Comparison of ENCODE assay signal across 12 mouse cellular contexts in the genomic region with DNA sequence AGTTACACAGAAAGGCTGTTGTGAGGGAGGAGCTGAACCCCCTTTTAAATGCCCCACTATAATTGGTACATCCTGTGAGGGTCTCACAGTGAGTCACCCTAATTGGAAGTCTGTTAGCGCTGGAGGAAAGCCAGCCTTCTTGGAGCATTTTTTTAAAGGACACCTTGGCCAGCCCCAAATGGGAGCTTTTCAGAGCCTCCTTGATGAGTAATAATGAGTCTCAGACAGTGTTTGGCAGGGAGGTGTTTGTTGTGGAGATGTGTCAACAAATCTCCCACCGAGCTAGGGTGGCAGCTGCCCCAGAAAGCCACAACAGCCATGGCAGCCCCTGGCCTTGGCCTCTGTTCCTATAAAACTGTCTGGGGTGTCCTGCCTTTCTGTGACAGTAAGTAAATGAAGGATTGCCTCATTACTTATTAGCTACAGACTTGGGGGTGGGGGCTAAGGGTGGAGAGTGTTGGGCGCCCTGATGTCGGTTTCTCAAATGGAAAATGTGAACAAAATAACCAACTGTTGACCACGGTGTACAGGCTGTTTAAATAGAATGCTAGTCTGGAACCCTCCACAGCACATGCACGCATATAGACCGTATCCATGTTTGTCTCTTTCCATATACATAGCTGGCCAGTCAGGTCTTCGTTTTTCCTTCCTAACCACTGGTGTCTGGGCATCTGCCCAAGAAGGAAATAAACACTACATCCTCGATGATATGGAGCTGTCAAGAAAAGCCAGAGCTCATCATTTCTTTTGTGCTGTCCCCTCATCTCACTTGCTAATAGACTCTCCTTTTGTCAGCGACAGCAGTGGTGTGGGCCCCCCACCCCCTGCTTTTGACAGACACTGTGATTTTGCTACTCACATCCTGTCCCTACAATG.
DNase-seq lines count a peak whose midpoint lies in the region; ATAC-seq lines count a peak whose summit lies in the region.
"Had no signal": no experiment of that assay in that cellular context is flagged by ENCODE, and none has a peak within 500 bp of the region (broad histone marks: within the 10 kb centered on the region; RNA-seq: fewer than 3 reads in every experiment).

No protein-coding gene starts in this region.

- no peak overlapping the region for H3K4me3 ChIP-seq in hindbrain, embryonic 12.5 days
- no peak overlapping the region for H3K4me3 ChIP-seq in midbrain, embryonic 15.5 days
- H3K4me3 ChIP-seq: erythroblast, embryonic 14.5 days had no signal

- no peak overlapping the region for H3K4me2 ChIP-seq in hindbrain, embryonic 12.5 days (replicated peaks)
- no peak overlapping the region for H3K4me2 ChIP-seq in midbrain, embryonic 15.5 days

- no peak overlapping the region for H3K9ac ChIP-seq in hindbrain, embryonic 12.5 days
- H3K9ac ChIP-seq in midbrain, embryonic 15.5 days, result no peak overlapping the region

- ATAC-seq in frontal cortex, adult (ENCODE audit: low TSS enrichment), result no peak
- peak; percentile 56 for ATAC-seq in hindbrain, embryonic 12.5 days (ENCODE audit: low FRiP score)
- ATAC-seq in midbrain, embryonic 15.5 days (replicated peaks), result peak; percentile 48; the same call in 1 of the 2 replicates
- ATAC-seq: inflammation-experienced regulatory T-cells, adult 6 months had no signal

- H3K9me3 ChIP-seq in hindbrain, embryonic 12.5 days (replicated peaks), result no peaks in the 10 kb centered on the region
- no peaks in the 10 kb centered on the region for H3K9me3 ChIP-seq in midbrain, embryonic 15.5 days

- WGBS in hindbrain, embryonic 12.5 days, result 71% methylated on average over 10 of the region's 10 CpGs
- 70% methylated on average over 10 of the region's 10 CpGs for WGBS in midbrain, embryonic 15.5 days

- no peaks in the 10 kb centered on the region for H3K27me3 ChIP-seq in hindbrain, embryonic 12.5 days
- no peaks in the 10 kb centered on the region for H3K27me3 ChIP-seq in midbrain, embryonic 15.5 days (replicated peaks)
- H3K27me3 ChIP-seq: CH12.LX had no signal

- H3K27ac ChIP-seq in hindbrain, embryonic 12.5 days, result no peak overlapping the region
- H3K27ac ChIP-seq in midbrain, embryonic 15.5 days, result no peak overlapping the region

- no peaks in the 10 kb centered on the region for H3K36me3 ChIP-seq in hindbrain, embryonic 12.5 days
- H3K36me3 ChIP-seq in midbrain, embryonic 15.5 days (replicated peaks), result no peaks in the 10 kb centered on the region

- peaks cover 7% of the 10 kb centered on the region; the same call in 1 of the 2 replicates for H3K4me1 ChIP-seq in hindbrain, embryonic 12.5 days
- H3K4me1 ChIP-seq in midbrain, embryonic 15.5 days, result no peaks in the 10 kb centered on the region; the same call in 1 of the 2 replicates

- peak; percentile 44 to 54 for DNase-seq in frontal cortex, postnatal 10 days (ENCODE audit: low spot score in 2 of 2)
- peak; percentile 48 for DNase-seq in lung, postnatal 10 days
- no peak for DNase-seq in lung, adult 18-20 months
- no peak for DNase-seq in adipocyte (ENCODE audit: low spot score)
- no peak for DNase-seq in thymus, postnatal 0 days (ENCODE audit: low spot score)
- DNase-seq: right cerebral cortex, postnatal 14 days had no signal

Comparison
In these comparisons a context has a peak if more than half of its experiments do, and no peak if none do; other contexts are left out.
1. DNase-seq: peak in frontal cortex, postnatal 10 days (2 of 2) and lung, postnatal 10 days (single experiment); none in lung, adult 18-20 months (0 of 2), adipocyte (single experiment) and thymus, postnatal 0 days (single experiment).